Mouse (Mus musculus): ENCODE data around the gene Cd24a. TPM values are rescaled to one million over a fixed set of nuclear protein-coding genes. Genes with fewer than 3 reads are reported as not detected.

The Cd24a gene
- polyA plus RNA-seq, 1 experiment from 2014 or later, result 838 TPM

DNA sequence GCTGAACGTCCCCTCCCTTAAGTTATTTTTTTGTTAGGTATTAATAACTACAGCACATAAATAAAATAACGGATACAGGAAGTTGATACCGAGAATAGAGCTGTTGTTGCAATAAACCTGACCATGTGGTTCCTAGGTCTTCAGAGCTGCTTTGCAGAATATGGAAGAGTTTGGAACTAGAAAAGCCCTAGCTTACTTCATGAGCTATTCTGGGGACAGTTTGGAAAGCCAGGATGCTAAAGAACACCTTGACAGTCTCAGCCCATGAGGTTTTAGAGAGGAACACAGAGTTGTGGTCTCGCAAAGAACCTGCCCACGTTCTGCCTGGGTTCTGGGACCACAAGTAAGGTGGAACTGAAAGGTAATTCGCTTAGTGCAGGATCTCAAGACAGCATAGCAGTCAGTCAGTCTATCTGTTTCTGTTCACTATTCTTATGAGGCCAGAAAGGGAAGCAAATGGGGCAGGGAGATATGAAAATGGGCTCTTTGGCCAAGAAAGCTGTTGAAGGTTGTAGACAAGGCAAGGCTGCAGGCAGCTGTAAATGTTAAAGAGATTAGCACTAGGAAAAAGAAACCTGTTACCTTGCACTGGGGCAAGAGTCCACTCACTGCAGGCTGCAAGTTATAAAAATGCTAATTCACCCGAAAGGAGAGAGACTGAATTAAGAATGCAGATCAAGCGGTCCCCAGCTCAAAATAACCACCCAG is 10.5 kb downstream of the Cd24a start:
- Histone ChIP-seq H3K36me3 (ENCODE audit: control insufficient read depth, insufficient read depth, low read length) (peaks cover 6% of the 10 kb centered on the region; the same call in 1 of the 2 replicates), H3K4me2 (ENCODE audit: low read depth, severe bottlenecking) (no peak overlapping the region), H3K9me3 (ENCODE audit: control insufficient read depth, low read length) (no peaks in the 10 kb centered on the region), H3K27ac (replicated peaks; ENCODE audit: low read depth, low read length) (no peak overlapping the region), H3K9ac (ENCODE audit: low read length) (no peak overlapping the region), H3K4me1 (ENCODE audit: control insufficient read depth, insufficient read depth, low read length) (peaks cover 4% of the 10 kb centered on the region), H3K27me3 (ENCODE audit: control insufficient read depth, insufficient read depth, low read length) (no peaks in the 10 kb centered on the region), H3K4me3 (ENCODE audit: low read depth, low read length) (no peak overlapping the region)
- ATAC-seq (ENCODE audit: insufficient number of reproducible peaks, low FRiP score, low TSS enrichment, low read depth) (no peak), DNase-seq (ENCODE audit: low spot score) (no peak)
- WGBS, result 65% methylated on average over 8 of the region's 8 CpGs

DNA sequence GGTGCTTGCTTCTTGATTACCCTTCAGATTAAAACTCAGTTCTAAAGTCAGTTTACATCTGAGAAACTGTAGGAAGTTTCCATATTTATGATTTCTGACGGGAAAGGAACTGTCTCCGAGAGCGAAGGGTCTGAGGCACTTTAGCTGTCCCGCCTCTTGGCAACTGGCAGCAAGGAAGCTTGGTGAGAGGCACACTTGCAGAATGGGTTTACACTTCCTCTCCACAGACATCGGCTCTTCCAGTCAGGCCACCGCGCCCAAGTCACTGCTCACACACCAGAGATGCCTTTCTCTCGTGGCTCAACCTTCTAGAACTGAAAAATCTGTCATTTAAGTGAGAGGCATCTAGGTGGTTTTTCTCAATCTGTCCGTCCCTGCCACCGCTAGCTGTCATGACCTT is 13.4 kb downstream of the Cd24a start:
- no peak for DNase-seq (ENCODE audit: low spot score)
- no peak overlapping the region for H3K9ac ChIP-seq (ENCODE audit: low read length)
- no peaks in the 10 kb centered on the region for H3K9me3 ChIP-seq (ENCODE audit: control insufficient read depth, low read length)
- no peak overlapping the region for H3K4me2 ChIP-seq (ENCODE audit: low read depth, severe bottlenecking)
- H3K4me1 ChIP-seq (ENCODE audit: control insufficient read depth, insufficient read depth, low read length), result peaks cover 4% of the 10 kb centered on the region
- no peaks in the 10 kb centered on the region for H3K27me3 ChIP-seq (ENCODE audit: control insufficient read depth, insufficient read depth, low read length)
- no peak overlapping the region for H3K27ac ChIP-seq (replicated peaks; ENCODE audit: low read depth, low read length)
- H3K36me3 ChIP-seq (ENCODE audit: control insufficient read depth, insufficient read depth, low read length), result no peaks in the 10 kb centered on the region
- H3K4me3 ChIP-seq (ENCODE audit: low read depth, low read length), result no peak overlapping the region
- 88% methylated on average over 10 of the region's 10 CpGs for WGBS
- no peak for ATAC-seq (ENCODE audit: insufficient number of reproducible peaks, low FRiP score, low TSS enrichment, low read depth)

DNA sequence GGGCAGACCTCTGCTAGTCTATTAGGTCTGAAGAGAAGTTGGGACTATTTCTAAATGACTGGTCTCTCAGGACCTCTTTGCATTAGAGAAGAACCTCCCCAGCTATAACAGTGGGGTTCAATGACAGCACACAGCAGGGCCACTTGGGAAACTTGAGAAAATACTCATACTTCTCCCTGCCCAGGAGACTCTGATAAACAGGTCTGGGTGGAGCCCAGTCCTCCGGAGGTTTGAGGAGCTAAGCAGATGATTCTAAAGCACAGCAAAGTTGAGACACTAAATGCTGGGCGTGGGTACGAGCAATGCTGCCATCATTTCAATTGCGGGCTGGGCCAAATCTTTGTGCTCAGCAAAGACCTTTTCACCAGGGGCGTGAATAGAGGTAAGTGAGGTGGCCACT is 15.1 kb downstream of the Cd24a start:
- Histone ChIP-seq H3K36me3 (ENCODE audit: control insufficient read depth, insufficient read depth, low read length) (no peaks in the 10 kb centered on the region), H3K9ac (ENCODE audit: low read length) (no peak overlapping the region), H3K4me3 (ENCODE audit: low read depth, low read length) (no peak overlapping the region), H3K4me1 (ENCODE audit: control insufficient read depth, insufficient read depth, low read length) (peaks cover 4% of the 10 kb centered on the region), H3K9me3 (ENCODE audit: control insufficient read depth, low read length) (no peaks in the 10 kb centered on the region), H3K27me3 (ENCODE audit: control insufficient read depth, insufficient read depth, low read length) (no peaks in the 10 kb centered on the region), H3K4me2 (ENCODE audit: low read depth, severe bottlenecking) (no peak overlapping the region), H3K27ac (replicated peaks; ENCODE audit: low read depth, low read length) (no peak overlapping the region)
- 74% methylated on average over 5 of the region's 5 CpGs for WGBS
- ATAC-seq (ENCODE audit: insufficient number of reproducible peaks, low FRiP score, low TSS enrichment, low read depth), result no peak
- no peak for DNase-seq (ENCODE audit: low spot score)

DNA sequence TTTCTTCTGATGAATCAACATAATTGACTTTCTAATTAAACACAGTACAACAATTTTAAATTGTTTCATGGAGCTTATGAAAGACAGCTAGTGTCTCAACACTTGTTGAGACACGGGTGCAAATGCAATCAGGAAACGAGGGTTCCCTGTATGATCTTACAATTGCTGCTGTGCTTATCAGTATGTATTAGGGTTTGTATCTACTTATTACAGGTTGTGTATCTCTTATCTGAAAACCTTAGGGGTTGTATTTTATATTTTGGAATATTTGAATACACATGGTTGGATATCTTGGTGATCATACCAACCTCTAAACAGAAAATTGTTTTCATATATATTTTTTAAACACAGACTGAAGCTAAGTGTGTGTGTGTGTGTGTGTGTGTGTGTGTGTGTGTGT is 16.1 kb downstream of the Cd24a start:
- no peaks in the 10 kb centered on the region for H3K9me3 ChIP-seq (ENCODE audit: control insufficient read depth, low read length)
- H3K4me3 ChIP-seq (ENCODE audit: low read depth, low read length), result no peak overlapping the region
- no peaks in the 10 kb centered on the region for H3K36me3 ChIP-seq (ENCODE audit: control insufficient read depth, insufficient read depth, low read length)
- no peaks in the 10 kb centered on the region for H3K27me3 ChIP-seq (ENCODE audit: control insufficient read depth, insufficient read depth, low read length)
- no peak overlapping the region for H3K9ac ChIP-seq (ENCODE audit: low read length)
- ATAC-seq (ENCODE audit: insufficient number of reproducible peaks, low FRiP score, low TSS enrichment, low read depth) (no peak), DNase-seq (ENCODE audit: low spot score) (no peak)
- H3K4me2 ChIP-seq (ENCODE audit: low read depth, severe bottlenecking), result no peak overlapping the region
- 87% methylated on average over 2 of the region's 2 CpGs for WGBS
- H3K4me1 ChIP-seq (ENCODE audit: control insufficient read depth, insufficient read depth, low read length), result peaks cover 2% of the 10 kb centered on the region; the same call in 1 of the 2 replicates
- H3K27ac ChIP-seq (replicated peaks; ENCODE audit: low read depth, low read length), result no peak overlapping the region

DNA sequence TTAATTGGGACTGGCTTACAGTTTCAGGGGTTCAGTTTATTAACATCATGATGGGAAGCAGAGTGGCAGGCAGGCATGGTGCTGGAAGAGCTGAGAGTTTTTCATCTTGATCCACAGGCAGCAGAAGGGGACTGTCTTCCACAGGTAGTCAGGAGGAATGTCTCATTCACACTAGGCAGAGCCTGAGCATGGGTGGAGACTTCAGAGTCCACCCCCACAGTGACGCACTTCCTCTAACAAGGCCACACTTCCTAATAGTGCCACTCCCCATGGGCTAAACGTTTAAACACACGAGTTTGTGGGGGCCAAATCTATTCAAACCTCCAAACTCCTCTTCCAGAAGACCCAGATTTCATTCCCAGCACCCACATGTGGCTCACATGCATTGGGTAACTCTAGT is 16.8 kb downstream of the Cd24a start:
- no peaks in the 10 kb centered on the region for H3K36me3 ChIP-seq (ENCODE audit: control insufficient read depth, insufficient read depth, low read length)
- ATAC-seq (ENCODE audit: insufficient number of reproducible peaks, low FRiP score, low TSS enrichment, low read depth) (no peak), DNase-seq (ENCODE audit: low spot score) (no peak)
- no peaks in the 10 kb centered on the region for H3K27me3 ChIP-seq (ENCODE audit: control insufficient read depth, insufficient read depth, low read length)
- no peaks in the 10 kb centered on the region for H3K9me3 ChIP-seq (ENCODE audit: control insufficient read depth, low read length)
- H3K4me2 ChIP-seq (ENCODE audit: low read depth, severe bottlenecking), result no peak overlapping the region
- WGBS, result 76% methylated on average over 3 of the region's 3 CpGs
- H3K27ac ChIP-seq (replicated peaks; ENCODE audit: low read depth, low read length), result no peak overlapping the region
- H3K4me3 ChIP-seq (ENCODE audit: low read depth, low read length), result no peak overlapping the region
- no peaks in the 10 kb centered on the region for H3K4me1 ChIP-seq (ENCODE audit: control insufficient read depth, insufficient read depth, low read length)
- no peak overlapping the region for H3K9ac ChIP-seq (ENCODE audit: low read length)

DNA sequence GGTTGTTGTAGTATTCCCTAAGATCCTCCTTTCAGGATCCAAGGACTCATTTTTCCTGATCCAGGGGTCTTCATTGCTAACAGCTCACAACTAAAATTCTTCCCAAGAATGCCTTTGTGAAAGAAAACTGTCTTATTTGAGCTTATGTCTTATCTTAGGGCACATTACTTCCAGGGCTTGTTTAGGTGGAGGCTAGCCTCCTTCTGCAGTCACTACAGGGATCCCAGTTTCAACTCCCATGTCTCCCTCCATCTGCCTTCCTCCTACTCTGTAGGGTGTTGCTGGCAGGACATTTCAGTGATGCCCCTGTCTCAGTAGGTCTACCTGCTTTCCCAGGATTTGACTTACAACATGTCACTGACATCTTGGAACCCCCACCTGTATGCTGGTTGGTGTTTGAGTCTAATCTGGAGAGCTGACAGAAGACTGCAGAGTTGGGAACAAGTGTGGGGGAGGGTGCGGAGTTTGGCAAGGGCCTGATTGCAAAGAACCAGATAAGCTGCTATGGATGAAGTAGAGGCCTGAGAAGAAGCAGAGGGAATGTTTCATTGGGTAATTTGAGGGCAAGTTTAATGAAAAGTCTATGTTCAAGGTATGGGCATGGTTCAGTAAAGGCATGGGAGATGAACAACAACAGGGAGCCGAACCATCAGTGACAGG is 20.1 kb downstream of the Cd24a start:
- no peaks in the 10 kb centered on the region for H3K9me3 ChIP-seq (ENCODE audit: control insufficient read depth, low read length)
- H3K27ac ChIP-seq (replicated peaks; ENCODE audit: low read depth, low read length), result no peak overlapping the region
- no peak overlapping the region for H3K4me3 ChIP-seq (ENCODE audit: low read depth, low read length)
- no peak overlapping the region for H3K4me2 ChIP-seq (ENCODE audit: low read depth, severe bottlenecking)
- no peaks in the 10 kb centered on the region for H3K4me1 ChIP-seq (ENCODE audit: control insufficient read depth, insufficient read depth, low read length)
- no peaks in the 10 kb centered on the region for H3K36me3 ChIP-seq (ENCODE audit: control insufficient read depth, insufficient read depth, low read length)
- ATAC-seq (ENCODE audit: insufficient number of reproducible peaks, low FRiP score, low TSS enrichment, low read depth) (no peak), DNase-seq (ENCODE audit: low spot score) (no peak)
- no peak overlapping the region for H3K9ac ChIP-seq (ENCODE audit: low read length)
- 84% methylated on average over 2 of the region's 2 CpGs for WGBS
- H3K27me3 ChIP-seq (ENCODE audit: control insufficient read depth, insufficient read depth, low read length), result no peaks in the 10 kb centered on the region

DNA sequence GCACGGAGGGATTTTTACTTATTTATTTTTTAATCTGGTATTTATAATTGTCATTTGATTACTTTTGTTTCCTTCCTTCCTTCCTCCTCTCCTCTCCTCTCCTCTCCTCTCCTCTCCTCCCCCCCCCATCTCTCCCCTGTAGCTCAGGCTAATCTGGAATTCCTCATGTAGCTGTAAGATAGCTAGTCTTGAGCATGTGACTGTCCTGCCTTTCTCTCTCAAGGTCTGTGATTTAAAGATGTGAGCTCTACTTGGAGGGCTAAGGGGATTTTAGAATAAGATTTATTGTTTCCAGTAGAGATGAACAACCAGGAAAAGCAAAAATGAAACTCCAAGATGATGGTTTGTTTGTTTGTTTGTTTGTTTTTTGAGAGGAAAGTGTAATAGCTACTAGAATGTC is 23.0 kb downstream of the Cd24a start:
- no peak for ATAC-seq (ENCODE audit: insufficient number of reproducible peaks, low FRiP score, low TSS enrichment, low read depth)
- no peak overlapping the region for H3K27ac ChIP-seq (replicated peaks; ENCODE audit: low read depth, low read length)

DNA sequence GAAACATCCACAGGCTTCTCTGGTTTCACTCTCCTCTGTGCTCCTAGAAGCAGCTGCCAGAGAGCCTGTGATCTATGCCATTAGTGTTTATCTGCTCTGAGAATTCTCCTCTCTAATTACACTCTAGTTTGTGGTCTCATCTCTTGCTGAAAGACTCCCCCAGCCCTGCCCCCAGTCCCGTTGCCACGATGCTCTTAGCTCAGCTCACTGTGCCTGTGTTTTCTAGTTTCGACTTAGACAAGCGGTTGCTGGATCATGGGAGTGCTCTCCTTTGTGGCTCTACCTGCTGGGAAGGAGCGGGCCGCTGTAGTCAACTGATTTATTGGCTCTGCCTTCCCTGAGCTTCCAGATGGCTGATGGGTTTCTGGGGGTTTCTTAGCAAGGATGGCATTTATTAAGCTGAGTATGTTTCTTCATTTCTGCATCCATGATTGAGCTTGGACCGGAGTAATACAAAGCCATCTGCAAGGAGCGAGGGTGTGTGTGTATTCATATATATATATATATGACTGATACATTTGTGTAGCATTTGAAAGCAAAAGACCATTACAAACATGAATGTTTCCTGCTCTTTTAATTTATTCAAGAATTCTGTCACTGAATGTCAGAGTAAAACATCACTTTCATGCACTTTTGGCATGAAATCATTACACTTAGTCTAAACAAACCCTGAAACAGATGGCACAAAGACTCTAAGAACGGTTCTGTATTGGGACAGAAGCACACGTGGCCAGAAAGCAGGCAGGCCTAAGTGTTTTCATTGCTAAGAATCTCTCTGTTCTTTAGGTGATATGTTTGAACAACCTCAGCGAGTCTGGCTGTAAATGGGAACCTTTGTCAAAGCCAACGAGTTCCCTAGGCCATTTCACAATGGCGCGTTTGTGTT is 23.7 kb downstream of the Cd24a start:
- no peak overlapping the region for H3K4me3 ChIP-seq (ENCODE audit: low read depth, low read length)
- DNase-seq (ENCODE audit: low spot score) (peak; percentile 52), ATAC-seq (ENCODE audit: insufficient number of reproducible peaks, low FRiP score, low TSS enrichment, low read depth) (no peak)
- H3K36me3 ChIP-seq (ENCODE audit: control insufficient read depth, insufficient read depth, low read length), result no peaks in the 10 kb centered on the region
- H3K4me1 ChIP-seq (ENCODE audit: control insufficient read depth, insufficient read depth, low read length), result no peaks in the 10 kb centered on the region
- H3K4me2 ChIP-seq (ENCODE audit: low read depth, severe bottlenecking), result no peak overlapping the region
- WGBS, result 33% methylated on average over 14 of the region's 14 CpGs
- H3K27me3 ChIP-seq (ENCODE audit: control insufficient read depth, insufficient read depth, low read length), result no peaks in the 10 kb centered on the region
- no peaks in the 10 kb centered on the region for H3K9me3 ChIP-seq (ENCODE audit: control insufficient read depth, low read length)
- H3K27ac ChIP-seq (replicated peaks; ENCODE audit: low read depth, low read length), result peak overlapping the region; percentile 57
- H3K9ac ChIP-seq (ENCODE audit: low read length), result no peak overlapping the region

More for the DNA sequence above, 23.0 kb downstream of the Cd24a start:
- no peaks in the 10 kb centered on the region for H3K36me3 ChIP-seq (ENCODE audit: control insufficient read depth, insufficient read depth, low read length)
- WGBS, result 95% methylated on average over 1 of the region's 1 CpGs
- no peak overlapping the region for H3K4me3 ChIP-seq (ENCODE audit: low read depth, low read length)
- no peaks in the 10 kb centered on the region for H3K27me3 ChIP-seq (ENCODE audit: control insufficient read depth, insufficient read depth, low read length)
- no peaks in the 10 kb centered on the region for H3K4me1 ChIP-seq (ENCODE audit: control insufficient read depth, insufficient read depth, low read length)
- no peak for DNase-seq (ENCODE audit: low spot score)
- H3K4me2 ChIP-seq (ENCODE audit: low read depth, severe bottlenecking), result no peak overlapping the region
- no peaks in the 10 kb centered on the region for H3K9me3 ChIP-seq (ENCODE audit: control insufficient read depth, low read length)
- H3K9ac ChIP-seq (ENCODE audit: low read length), result no peak overlapping the region
